Mouse (Mus musculus): Measurements from ENCODE around the gene Gm8297. TPM values are rescaled to one million over a fixed set of nuclear protein-coding genes. Genes with fewer than 3 reads are reported as not detected.
"Not testable (repeated sequence)": the region's sequence is repeated elsewhere in the genome, so short reads cannot be mapped to it uniquely, and the experiment has no call there.

The Gm8297 gene
- not detected in 2 replicates for polyA plus RNA-seq (2015; fragmentation: Nextera tagmentation; extraction: Ambion mirVana)

DNA sequence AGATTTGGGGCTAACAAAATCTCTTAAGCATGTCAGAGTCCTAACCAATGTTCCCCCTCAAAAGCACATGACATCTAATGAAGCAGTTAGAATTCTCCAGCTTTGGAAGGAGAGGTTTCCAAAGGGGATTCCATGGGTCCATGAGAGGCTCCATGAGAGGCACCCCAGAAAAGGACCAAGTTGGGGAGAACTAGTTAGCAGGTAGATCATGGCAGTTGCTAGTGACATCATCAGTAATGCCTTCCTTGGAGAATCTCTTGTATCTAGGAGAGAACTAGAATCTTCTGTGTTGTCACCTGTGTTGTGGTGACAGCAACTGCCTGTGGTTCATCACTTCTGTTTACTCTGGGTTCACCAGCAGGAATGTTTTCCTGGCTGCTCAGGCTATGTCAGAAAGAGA, at the start of gene Gm8297:
Gene Gm8297, plus strand, starts transcription at position 301 of the 400 bp plus-strand sequence.
- H3K4me2 ChIP-seq; H3K4me1 ChIP-seq; H3K9ac ChIP-seq; H3K36me3 ChIP-seq; H3K9me3 ChIP-seq; ATAC-seq (ENCODE audit: insufficient read depth, low FRiP score, low read depth); H3K27ac ChIP-seq; H3K4me3 ChIP-seq (replicated peaks); H3K27me3 ChIP-seq (replicated peaks): not testable (repeated sequence)

DNA sequence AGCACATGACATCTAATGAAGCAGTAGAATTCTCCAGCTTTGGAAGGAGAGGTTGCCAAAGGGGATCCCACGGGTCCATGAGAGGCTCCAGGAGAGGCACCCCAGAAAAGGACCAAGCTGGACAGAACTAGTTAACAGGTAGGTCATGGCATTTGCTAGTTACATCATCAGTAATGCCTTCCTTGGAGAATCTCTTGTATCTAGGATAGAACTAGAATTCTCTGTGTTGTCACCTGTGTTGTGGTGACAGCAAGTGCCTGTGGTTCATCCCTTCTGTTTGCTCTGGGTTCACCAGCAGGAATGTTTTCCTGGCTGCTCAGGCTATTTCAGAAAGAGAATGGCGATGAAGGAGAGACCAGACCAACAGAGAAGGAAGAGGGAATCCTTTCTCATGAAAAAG, 31.9 kb downstream of the Gm8297 start, which contains the start of gene Gm3298:
Gene Gm3298, plus strand, starts transcription at position 301 of the 400 bp plus-strand sequence.
- H3K27ac ChIP-seq; H3K9me3 ChIP-seq; ATAC-seq (ENCODE audit: insufficient read depth, low FRiP score, low read depth); H3K9ac ChIP-seq; H3K4me2 ChIP-seq; H3K36me3 ChIP-seq; H3K4me1 ChIP-seq; H3K4me3 ChIP-seq (replicated peaks); H3K27me3 ChIP-seq (replicated peaks): not testable (repeated sequence)
- WGBS = 90% methylated on average over 1 of the region's 2 CpGs

Other genes starting within 250 kb of the Gm8297 start
- not detected in 2 replicates for gene Gm9602, start 207.6 kb upstream of the Gm8297 start, polyA plus RNA-seq (2015; fragmentation: Nextera tagmentation; extraction: Ambion mirVana)
- not detected in 2 replicates for gene Gm3269, start 145.8 kb upstream of the Gm8297 start, polyA plus RNA-seq (2015; fragmentation: Nextera tagmentation; extraction: Ambion mirVana)
- gene Gm3264, start 128.4 kb upstream of the Gm8297 start, polyA plus RNA-seq (2015; fragmentation: Nextera tagmentation; extraction: Ambion mirVana) = 0.39 TPM in 1 of 2 replicates, not detected in the other
- gene Gm3278, start 91.5 kb upstream of the Gm8297 start, polyA plus RNA-seq (2015; fragmentation: Nextera tagmentation; extraction: Ambion mirVana) = not detected in 2 replicates
- gene Gm3298, start 32.0 kb downstream of the Gm8297 start, polyA plus RNA-seq (2015; fragmentation: Nextera tagmentation; extraction: Ambion mirVana) = not detected in 2 replicates
- not detected in 2 replicates for gene 4930555G01Rik, start 66.7 kb downstream of the Gm8297 start, polyA plus RNA-seq (2015; fragmentation: Nextera tagmentation; extraction: Ambion mirVana)
- gene Gm8281, start 87.1 kb downstream of the Gm8297 start, polyA plus RNA-seq (2015; fragmentation: Nextera tagmentation; extraction: Ambion mirVana) = 0.97 and 1.2 TPM in 2 replicates
- not detected in 2 replicates for gene Gm8279, start 147.6 kb downstream of the Gm8297 start, polyA plus RNA-seq (2015; fragmentation: Nextera tagmentation; extraction: Ambion mirVana)
- not detected in 2 replicates for gene Gm3317, start 180.6 kb downstream of the Gm8297 start, polyA plus RNA-seq (2015; fragmentation: Nextera tagmentation; extraction: Ambion mirVana)
- not detected in 2 replicates for gene Gm8271, start 201.9 kb downstream of the Gm8297 start, polyA plus RNA-seq (2015; fragmentation: Nextera tagmentation; extraction: Ambion mirVana)

Measured in stomach, embryonic 15.5 days (tissue).